Mouse (Mus musculus): ENCODE measurements at regions not wholly inside any gene's neighbourhood (a gene's known extent, or its start where the extent isn't known, plus 50 kb on each side); places are given as distances from the start of the nearest gene placed in this dataset.

DNA sequence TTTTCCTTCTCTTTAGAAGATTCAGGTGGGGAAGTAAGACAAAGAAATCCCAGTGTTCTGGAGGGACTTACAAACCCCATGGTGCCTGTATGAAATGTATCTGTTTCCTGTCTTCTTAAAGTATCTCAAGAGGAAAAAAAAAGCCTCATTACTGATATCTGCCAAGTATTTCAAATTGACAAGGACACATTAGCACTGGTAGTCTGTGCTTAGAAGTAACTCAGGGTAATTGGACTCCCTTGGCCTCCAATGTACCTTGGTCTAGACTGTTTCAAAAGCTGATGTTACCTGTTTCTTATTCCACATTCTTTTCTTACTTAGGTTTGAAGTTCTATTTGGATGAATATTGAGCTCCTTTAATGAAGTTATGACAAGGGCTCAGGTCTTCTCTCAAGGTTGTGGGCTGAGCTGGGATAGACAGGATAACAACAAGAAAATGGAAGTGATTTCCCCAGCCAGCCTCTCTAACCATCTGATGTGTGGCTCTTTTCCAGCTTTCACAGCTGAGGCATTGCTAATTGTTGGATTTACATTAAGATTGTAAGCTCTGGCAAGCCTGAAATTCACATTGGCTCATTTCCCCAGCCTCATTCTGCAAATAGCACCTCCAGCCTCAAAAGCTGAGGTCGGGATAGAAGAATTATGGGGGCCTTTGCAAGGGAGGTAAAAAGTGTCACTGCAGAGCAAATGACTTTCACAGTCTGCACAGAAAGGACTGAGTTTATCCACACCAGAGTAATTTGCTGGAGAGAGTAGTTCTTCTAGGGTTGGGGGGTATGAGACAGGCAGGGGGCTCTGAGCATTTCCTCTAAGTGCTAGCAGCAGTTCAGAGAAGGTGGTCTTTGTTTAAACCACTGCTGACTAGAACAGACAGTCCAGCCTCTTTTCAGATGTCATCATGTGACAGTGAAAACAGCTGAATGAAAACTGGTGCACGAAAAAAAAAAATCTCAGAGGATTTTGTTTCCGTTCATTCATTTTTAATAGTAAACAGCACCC lies 292.3 kb upstream of the Nbea start:
- WGBS: 36% methylated on average over 3 of the region's 3 CpGs
- no peak for ATAC-seq (ENCODE audit: insufficient read depth, low FRiP score, low read depth)
- H3K36me3 ChIP-seq: no peaks in the 10 kb centered on the region

DNA sequence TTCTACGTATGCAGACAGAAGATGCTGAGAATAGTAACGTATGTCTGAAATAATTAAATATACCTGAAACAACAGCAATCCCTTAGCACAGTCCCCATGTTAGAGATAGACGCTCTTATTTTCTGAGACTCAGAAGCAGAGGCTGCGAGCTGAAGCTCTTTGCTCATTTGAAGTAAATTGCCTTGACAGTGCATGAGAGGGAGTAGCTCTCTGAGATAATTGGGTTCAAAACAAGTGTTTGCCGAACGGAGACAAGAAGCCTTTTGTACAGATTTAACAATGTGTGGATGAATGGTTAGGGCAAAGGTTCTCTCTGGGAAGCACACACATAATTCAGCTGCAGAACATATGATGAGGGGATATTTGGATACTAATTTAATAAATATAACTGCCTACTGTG lies 289.1 kb upstream of the Nbea start:
- ATAC-seq (ENCODE audit: insufficient read depth, low FRiP score, low read depth): no peak
- no peak overlapping the region for H3K4me3 ChIP-seq (replicated peaks)
- no peaks in the 10 kb centered on the region for H3K27me3 ChIP-seq (replicated peaks)
- no peaks in the 10 kb centered on the region for H3K4me1 ChIP-seq
- no peak overlapping the region for H3K9ac ChIP-seq
- H3K36me3 ChIP-seq: no peaks in the 10 kb centered on the region
- no peaks in the 10 kb centered on the region for H3K9me3 ChIP-seq
- no peak overlapping the region for H3K27ac ChIP-seq
- no peak overlapping the region for H3K4me2 ChIP-seq
- 74% methylated on average over 6 of the region's 6 CpGs for WGBS

More for the DNA sequence above, 292.3 kb upstream of the Nbea start:
- no peaks in the 10 kb centered on the region for H3K4me1 ChIP-seq
- no peak overlapping the region for H3K9ac ChIP-seq
- no peak overlapping the region for H3K4me2 ChIP-seq
- no peaks in the 10 kb centered on the region for H3K27me3 ChIP-seq (replicated peaks)
- H3K4me3 ChIP-seq (replicated peaks): no peak overlapping the region
- no peak overlapping the region for H3K27ac ChIP-seq
- H3K9me3 ChIP-seq: no peaks in the 10 kb centered on the region

DNA sequence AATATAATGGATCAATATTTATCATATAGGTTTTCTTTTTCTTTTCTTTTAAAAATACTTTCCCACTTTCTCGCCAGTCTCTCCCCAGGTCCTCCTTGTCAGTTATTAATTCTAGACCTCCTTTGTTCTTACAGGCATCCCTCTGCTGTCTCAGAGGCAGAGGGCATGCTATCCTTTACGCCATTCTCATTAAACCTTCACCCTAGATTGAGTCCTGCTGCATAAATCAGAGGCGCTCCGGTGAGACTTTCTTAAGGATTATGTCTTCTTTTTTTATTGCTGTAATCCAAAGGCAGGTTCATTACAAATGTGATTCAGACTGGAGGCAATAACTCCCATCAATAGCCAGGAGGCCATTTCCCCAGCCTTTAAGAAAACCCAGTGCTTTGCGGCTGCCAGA lies 288.3 kb upstream of the Nbea start:
- Histone ChIP-seq H3K36me3 (no peaks in the 10 kb centered on the region), H3K27ac (no peak overlapping the region), H3K4me2 (no peak overlapping the region), H3K4me3 (replicated peaks) (no peak overlapping the region), H3K9me3 (no peaks in the 10 kb centered on the region), H3K27me3 (replicated peaks) (no peaks in the 10 kb centered on the region), H3K9ac (no peak overlapping the region), H3K4me1 (no peaks in the 10 kb centered on the region)
- ATAC-seq (ENCODE audit: insufficient read depth, low FRiP score, low read depth): no peak
- WGBS: 82% methylated on average over 5 of the region's 5 CpGs

DNA sequence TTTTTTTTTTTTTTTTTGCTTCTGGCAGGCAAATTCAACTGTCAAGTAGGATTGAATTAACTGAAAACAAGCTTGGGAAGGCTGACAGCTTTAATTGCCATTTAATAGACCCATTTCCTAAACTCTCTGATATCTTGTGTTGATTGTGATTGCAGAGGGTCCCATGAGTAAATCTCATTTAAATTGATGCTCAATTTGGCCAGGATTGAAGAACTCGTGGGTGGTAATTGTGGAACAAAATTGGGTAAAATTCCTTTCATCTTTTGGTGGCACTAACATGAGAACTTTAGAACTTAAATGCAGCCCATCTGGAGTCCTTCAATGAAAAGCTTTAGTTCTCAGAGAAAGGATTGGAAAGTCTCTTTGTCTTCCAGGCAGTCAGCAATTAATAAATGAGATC lies 287.7 kb upstream of the Nbea start:
- Histone ChIP-seq H3K4me2 (no peak overlapping the region), H3K36me3 (no peaks in the 10 kb centered on the region), H3K4me3 (replicated peaks) (no peak overlapping the region), H3K4me1 (no peaks in the 10 kb centered on the region), H3K9ac (no peak overlapping the region), H3K27ac (no peak overlapping the region), H3K27me3 (replicated peaks) (no peaks in the 10 kb centered on the region), H3K9me3 (no peaks in the 10 kb centered on the region)
- ATAC-seq (ENCODE audit: insufficient read depth, low FRiP score, low read depth): no peak
- WGBS: 44% methylated on average over 1 of the region's 1 CpGs

DNA sequence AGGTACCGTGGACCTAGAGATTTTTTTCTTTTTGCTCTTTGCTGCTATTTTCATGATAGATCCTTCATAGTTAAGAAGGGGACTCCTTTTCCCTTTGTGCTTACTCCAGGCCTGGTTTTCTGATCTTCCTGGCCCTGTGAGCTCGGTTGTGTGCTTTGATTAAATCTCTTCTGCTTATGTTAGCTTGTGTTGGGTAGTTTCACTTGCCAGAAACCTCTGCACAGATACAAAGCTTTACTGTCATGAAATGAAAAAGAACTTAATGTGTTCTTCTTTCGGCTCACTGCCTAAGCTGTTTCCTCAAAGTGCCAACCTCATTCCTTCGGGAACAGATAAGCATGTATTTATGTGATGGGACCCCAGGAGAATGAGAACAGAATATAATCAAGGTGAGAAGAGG lies 274.1 kb upstream of the Nbea start:
- Histone ChIP-seq H3K4me1 (no peaks in the 10 kb centered on the region), H3K27ac (no peak overlapping the region), H3K4me2 (no peak overlapping the region), H3K36me3 (no peaks in the 10 kb centered on the region), H3K4me3 (replicated peaks) (no peak overlapping the region), H3K9me3 (no peaks in the 10 kb centered on the region), H3K9ac (no peak overlapping the region), H3K27me3 (replicated peaks) (no peaks in the 10 kb centered on the region)
- ATAC-seq (ENCODE audit: insufficient read depth, low FRiP score, low read depth): no peak
- 36% methylated on average over 4 of the region's 4 CpGs for WGBS

DNA sequence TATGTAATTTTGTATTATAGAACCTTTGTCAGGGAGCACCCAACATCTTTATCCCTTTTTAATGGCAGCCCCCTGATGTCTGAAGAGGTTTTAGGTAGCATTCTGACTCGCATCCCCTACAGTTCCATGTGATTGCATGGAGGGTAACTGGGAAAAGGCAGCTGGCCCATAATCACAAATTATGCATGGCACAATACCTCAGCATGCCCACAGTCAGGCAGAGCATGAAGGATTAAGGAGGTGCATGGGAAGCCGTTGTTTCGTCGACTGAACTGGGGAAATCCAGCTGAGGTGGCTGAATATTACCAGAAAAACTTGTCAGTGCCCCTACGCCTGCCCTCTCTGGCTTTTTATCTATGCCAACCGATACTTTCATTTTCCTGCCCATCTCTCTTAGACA lies 272.8 kb upstream of the Nbea start:
- Histone ChIP-seq H3K27ac (no peak overlapping the region), H3K9ac (no peak overlapping the region), H3K27me3 (replicated peaks) (no peaks in the 10 kb centered on the region), H3K4me3 (replicated peaks) (no peak overlapping the region), H3K4me2 (no peak overlapping the region), H3K9me3 (no peaks in the 10 kb centered on the region), H3K4me1 (no peaks in the 10 kb centered on the region), H3K36me3 (no peaks in the 10 kb centered on the region)
- 78% methylated on average over 6 of the region's 6 CpGs for WGBS
- ATAC-seq (ENCODE audit: insufficient read depth, low FRiP score, low read depth): no peak

DNA sequence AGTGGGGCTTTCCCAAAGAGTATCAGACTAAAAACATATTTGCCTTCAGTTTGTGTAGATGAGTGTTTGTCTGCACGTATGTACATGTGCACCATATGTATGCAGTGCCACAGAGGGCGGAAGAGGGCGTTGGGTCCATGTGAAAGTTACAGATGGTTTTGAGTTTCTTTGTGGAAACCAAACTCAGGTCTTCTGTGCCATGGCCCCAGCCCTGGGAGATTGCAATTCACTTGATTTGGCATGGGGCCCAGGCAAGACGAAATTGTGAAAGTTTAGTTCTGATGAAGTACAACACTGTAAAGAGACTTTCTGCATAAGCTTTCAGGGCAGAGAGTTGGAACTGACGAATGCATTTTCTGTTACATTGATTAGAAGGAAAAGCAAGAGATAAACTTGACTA lies 255.4 kb upstream of the Nbea start:
- 70% methylated on average over 5 of the region's 5 CpGs for WGBS
- ATAC-seq (ENCODE audit: insufficient read depth, low FRiP score, low read depth): no peak
- Histone ChIP-seq H3K9me3 (no peaks in the 10 kb centered on the region), H3K4me3 (replicated peaks) (no peak overlapping the region), H3K36me3 (no peaks in the 10 kb centered on the region), H3K27me3 (replicated peaks) (no peaks in the 10 kb centered on the region), H3K4me2 (no peak overlapping the region), H3K9ac (no peak overlapping the region), H3K4me1 (no peaks in the 10 kb centered on the region), H3K27ac (peak overlapping the region; percentile 23; the same call in 1 of the 2 replicates)

DNA sequence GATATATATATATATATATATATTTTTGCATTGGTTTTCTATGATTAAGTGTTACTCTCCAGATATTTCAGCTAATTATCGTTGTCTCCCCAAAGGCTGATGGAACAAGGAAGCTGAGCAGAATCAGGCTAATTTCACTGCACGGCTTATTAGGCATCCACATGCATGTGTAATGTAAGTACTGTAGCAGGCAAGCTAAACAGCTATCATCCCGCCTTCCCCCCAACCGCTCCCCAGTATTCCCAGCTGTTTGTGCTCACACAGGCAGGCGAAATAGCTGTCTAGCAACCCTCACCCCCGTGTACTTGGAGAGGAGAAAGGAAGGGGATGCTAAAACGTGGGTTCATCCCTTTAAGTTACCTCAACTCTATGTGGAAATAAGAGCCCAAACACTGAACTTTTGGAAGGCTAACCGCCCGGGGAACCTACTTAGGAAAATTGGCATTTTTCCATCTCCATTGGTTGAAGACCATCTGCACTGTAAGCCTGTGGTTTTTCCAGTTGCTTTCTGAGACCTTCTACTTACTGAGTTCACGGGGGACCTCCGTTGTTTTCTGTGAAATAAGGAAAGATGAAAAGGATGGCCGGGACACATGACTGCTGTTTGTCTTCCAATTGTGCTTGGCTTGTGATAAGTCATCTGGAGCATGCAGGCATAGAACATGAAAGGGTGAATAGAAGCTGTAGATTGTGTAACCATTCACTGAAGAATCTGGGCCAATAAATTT lies 254.7 kb upstream of the Nbea start:
- H3K4me3 ChIP-seq (replicated peaks): no peak overlapping the region
- 45% methylated on average over 12 of the region's 12 CpGs for WGBS
- H3K4me1 ChIP-seq: no peaks in the 10 kb centered on the region
- H3K36me3 ChIP-seq: no peaks in the 10 kb centered on the region
- no peak overlapping the region for H3K9ac ChIP-seq
- no peak overlapping the region for H3K4me2 ChIP-seq
- H3K27ac ChIP-seq: peak overlapping the region; percentile 23; the same call in 1 of the 2 replicates
- no peaks in the 10 kb centered on the region for H3K27me3 ChIP-seq (replicated peaks)
- H3K9me3 ChIP-seq: no peaks in the 10 kb centered on the region
- peak; percentile 60; the same call in 1 of the 2 replicates for ATAC-seq (ENCODE audit: insufficient read depth, low FRiP score, low read depth)

DNA sequence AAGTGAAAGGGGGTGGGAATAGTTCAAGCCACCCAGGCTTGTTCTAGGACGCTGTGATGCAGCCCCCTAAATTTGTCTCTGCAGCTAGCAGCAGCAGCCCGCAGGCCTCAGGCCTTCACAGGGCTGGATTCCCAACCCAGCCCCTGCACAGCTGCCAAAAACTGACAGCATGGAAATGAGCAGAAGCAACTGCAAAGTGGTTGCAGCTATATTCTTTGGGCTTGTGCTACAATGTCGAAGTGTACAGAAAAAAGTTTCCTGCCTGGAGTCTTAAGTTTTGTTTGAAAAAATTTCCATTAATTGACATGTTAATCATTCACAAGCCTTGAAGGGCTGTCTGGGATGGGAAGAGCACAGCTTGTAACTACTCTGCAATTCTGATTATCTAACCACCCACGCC lies 253.6 kb upstream of the Nbea start:
- H3K4me1 ChIP-seq: no peaks in the 10 kb centered on the region
- no peaks in the 10 kb centered on the region for H3K27me3 ChIP-seq (replicated peaks)
- H3K9ac ChIP-seq: no peak overlapping the region
- no peaks in the 10 kb centered on the region for H3K36me3 ChIP-seq
- WGBS: 22% methylated on average over 4 of the region's 4 CpGs
- peak overlapping the region; percentile 59 for H3K27ac ChIP-seq
- H3K4me2 ChIP-seq: no peak overlapping the region
- H3K4me3 ChIP-seq (replicated peaks): no peak overlapping the region
- peak; percentile 43; the same call in 1 of the 2 replicates for ATAC-seq (ENCODE audit: insufficient read depth, low FRiP score, low read depth)
- no peaks in the 10 kb centered on the region for H3K9me3 ChIP-seq

DNA sequence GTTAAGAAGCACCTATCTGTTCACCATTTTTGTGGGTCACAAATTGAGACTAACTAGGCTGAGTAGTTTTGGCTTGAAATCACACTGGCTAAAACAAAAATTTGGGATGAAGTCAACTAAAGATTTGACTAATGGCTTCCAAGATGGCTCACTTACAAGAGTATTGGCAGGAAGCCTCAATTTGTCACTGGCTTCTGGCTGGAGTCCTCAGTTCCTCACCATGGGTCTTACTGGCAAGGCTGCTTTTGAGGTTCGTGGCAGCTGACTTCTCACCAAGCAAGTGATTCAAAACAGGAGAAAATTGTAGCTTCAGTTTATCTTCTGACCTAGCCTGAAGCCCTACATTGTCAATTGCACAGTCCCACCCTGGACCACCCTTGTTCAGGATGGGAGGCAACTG lies 250.0 kb upstream of the Nbea start:
- Histone ChIP-seq H3K4me2 (no peak overlapping the region), H3K4me3 (replicated peaks) (no peak overlapping the region), H3K36me3 (no peaks in the 10 kb centered on the region), H3K4me1 (no peaks in the 10 kb centered on the region), H3K9ac (no peak overlapping the region), H3K27ac (no peak overlapping the region), H3K9me3 (no peaks in the 10 kb centered on the region), H3K27me3 (replicated peaks) (no peaks in the 10 kb centered on the region)
- WGBS: 38% methylated on average over 1 of the region's 1 CpGs
- no peak for ATAC-seq (ENCODE audit: insufficient read depth, low FRiP score, low read depth)

DNA sequence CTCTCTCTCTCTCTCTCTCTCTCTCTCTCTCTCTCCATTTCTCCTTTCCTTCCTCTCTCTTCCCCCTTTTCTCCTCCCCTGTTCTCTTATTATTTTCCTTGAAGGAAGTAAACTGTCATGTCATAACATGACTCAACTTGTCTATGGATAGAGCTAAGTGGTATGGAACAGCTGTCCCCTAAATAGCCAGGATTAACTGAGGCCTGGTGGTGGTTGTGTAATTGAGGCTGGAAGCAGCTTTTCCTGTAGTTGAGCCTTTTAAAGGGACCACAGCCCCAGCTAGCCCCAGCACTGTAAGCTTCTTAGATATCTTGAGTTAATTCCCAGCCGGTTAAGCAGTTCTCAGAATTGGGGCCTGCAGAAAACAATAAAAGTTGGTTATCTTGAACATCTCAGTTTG lies 243.7 kb upstream of the Nbea start:
- H3K27me3 ChIP-seq (replicated peaks): no peaks in the 10 kb centered on the region
- ATAC-seq (ENCODE audit: insufficient read depth, low FRiP score, low read depth): no peak
- no peak overlapping the region for H3K4me3 ChIP-seq (replicated peaks)
- H3K27ac ChIP-seq: no peak overlapping the region; the same call in 1 of the 2 replicates
- no peaks in the 10 kb centered on the region for H3K36me3 ChIP-seq
- H3K9ac ChIP-seq: no peak overlapping the region
- no peaks in the 10 kb centered on the region for H3K4me1 ChIP-seq
- H3K4me2 ChIP-seq: no peak overlapping the region
- no peaks in the 10 kb centered on the region for H3K9me3 ChIP-seq
- WGBS: 63% methylated on average over 1 of the region's 1 CpGs

DNA sequence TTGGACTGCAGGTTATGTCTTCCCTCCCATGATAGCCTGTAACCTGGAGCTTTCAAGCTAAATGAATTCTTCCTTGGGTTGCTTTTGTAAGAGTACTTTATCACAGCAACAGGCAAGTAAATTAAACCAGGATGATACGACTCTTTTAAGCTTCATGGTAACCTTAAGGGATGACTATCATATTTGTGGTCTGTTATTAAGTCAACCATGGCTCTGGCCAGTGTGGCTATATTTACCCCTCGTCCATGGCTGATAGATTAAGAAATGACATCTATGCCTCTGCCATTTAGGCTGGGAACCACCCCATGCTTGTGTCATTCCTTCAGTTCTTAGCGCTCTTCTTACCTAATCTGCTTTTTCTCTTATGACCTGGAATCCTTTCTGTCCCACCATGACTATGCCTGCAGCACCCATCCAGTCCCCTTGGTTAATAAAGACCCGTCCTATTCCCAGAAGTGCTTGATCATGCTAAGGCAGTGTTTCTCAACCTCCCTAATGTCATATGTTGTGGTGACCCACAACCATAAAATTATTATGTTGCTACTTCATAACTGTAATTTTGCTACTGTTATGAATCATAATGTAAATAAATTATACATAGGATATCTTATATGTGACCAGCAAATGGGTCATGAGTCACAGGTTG lies 214.5 kb upstream of the Nbea start:
- Histone ChIP-seq H3K27me3 (replicated peaks) (no peaks in the 10 kb centered on the region), H3K9ac (no peak overlapping the region), H3K9me3 (no peaks in the 10 kb centered on the region), H3K36me3 (no peaks in the 10 kb centered on the region), H3K4me2 (no peak overlapping the region), H3K4me1 (no peaks in the 10 kb centered on the region), H3K4me3 (replicated peaks) (no peak overlapping the region), H3K27ac (no peak overlapping the region)
- 82% methylated on average over 4 of the region's 4 CpGs for WGBS
- ATAC-seq (ENCODE audit: insufficient read depth, low FRiP score, low read depth): no peak

Data from stomach, embryonic 15.5 days (tissue).